Mouse (Mus musculus) embryonic stem cell, embryonic (primary cell): ENCODE results near the gene Rsl1d1.

Experiments
- CTCF ChIA-PET, 4 experiments: fragments of 300-600 bp in 2 of 4; fragments of 350-600 bp in 2 of 4; sonication (Branson Sonifier 250); formaldehyde crosslinking; loops; one replicate each; lab custom pipeline; 2022; ENCODE audit warnings: inconsistent platforms in 2 of 4; lab: Charles Lee
- POLR2A ChIA-PET, 4 experiments: fragments of 300-600 bp in 2 of 4; fragments of 350-600 bp in 2 of 4; sonication (Branson Sonifier 250); formaldehyde crosslinking; loops; one replicate each; lab custom pipeline; 2022; ENCODE audit warnings: antibody characterized with exemption in 4 of 4, inconsistent platforms in 1 of 4; lab: Charles Lee

Rsl1d1 gene

DNA sequence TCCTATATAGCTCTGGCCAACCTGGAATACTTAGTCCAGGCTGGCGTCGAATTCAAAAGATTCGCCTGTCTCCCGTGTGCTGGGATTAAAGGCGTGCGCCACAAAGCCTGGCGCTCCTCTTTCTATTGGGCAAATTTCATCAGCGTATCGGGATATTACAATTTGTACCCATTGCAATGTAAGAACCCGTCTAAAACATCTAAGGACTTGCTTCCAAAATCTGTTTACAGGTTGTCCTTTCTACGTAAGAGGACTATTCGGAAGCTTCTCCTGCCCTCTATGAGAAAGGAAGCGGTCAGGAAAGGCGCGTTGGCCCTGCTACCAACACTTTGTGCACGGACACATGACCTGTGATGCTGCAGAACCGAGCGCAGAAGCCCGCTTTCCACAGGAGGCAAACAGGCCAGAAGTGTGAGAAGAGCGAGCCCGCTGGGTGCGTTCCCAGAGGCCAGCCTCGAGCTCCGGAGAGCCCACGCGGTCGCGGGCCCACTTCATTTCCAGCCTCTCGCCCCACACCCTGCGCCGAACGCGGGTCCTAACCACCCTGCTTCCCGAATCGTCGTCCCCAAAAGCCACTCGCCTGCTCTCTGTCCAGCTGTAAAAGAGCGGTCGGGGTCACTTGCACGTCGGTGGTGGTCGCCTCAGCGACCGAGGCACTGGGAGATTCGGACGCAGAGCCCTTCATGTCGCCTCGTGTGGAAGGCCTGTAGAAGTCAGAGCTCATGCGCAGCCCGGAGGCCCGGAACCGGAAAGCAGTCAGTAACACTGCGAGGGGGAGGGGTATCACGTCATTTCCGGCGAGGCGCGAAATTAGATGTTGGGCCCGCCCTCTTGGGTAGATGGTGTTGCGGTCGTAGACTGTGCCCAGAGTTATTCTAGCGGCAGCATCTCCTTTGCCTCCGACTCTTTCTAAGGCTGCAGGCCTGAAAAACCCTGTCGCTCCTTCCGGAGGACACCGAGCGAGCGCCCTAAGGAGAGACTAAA is at the start of gene Rsl1d1:
Rsl1d1 (minus strand) TSS at position 761 of the 984 bp plus-strand sequence.
- POLR2A ChIA-PET: interaction anchor here (0.5 to 2.8 kb wide), 76 partner anchors 8 to 1988 kb away, joined by 3 to 31 read pairs (median 5); partner anchors contain the start of genes Gspt1 (in 3 of the 4), Zc3h7a (in 3 of the 4), Snx29 (in 1 of the 4) and Txndc11 (in 1 of the 4)
- CTCF ChIA-PET: interaction anchor here in 3 of 4 experiments (0.6 to 3.1 kb wide), 6 partner anchors 8 to 95 kb away, joined by 3 to 14 read pairs (median 4); partner anchors contain the start of gene Zc3h7a (in 3 of the 3)

DNA sequence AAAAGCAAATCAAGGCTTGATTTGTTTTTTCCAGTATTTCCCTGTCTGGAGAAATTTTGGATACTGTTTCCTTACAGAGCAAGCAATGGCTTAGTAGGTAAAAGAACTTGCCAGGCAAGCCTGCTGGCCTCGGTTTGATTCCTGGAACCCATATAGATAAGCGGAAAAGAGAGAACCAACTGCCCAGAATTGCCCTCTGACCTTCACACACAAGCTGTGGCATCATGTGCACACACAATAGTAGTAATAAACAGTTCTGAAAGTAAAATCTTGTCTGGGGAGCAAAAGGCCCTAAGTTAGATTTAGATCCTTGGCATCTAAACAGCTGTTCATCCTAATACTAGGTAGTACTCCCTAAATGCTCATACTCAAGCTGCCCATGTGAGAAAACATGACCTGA is 44.7 kb upstream of the Rsl1d1 start:
- POLR2A ChIA-PET: interaction anchor here in 1 of 4 experiments (0.7 to 1.0 kb wide), 2 partner anchors 16 to 28 kb away, joined by 3 to 4 read pairs; no protein-coding TSS in a partner anchor

GRCm38 (mm10) chr16:11245767-11246166 is 42.6 kb upstream of the Rsl1d1 start:
- CTCF ChIA-PET: interaction anchor here in 1 of 4 experiments (0.6 kb wide), 1 partner anchor 9 kb away, joined by 3 read pairs; the partner anchor contains the start of gene Gspt1
- POLR2A ChIA-PET: interaction anchor here in 3 of 4 experiments (0.6 to 6.0 kb wide), 11 partner anchors 8 to 114 kb away, joined by 3 to 41 read pairs (median 4); partner anchors contain the start of genes Gspt1 (in 2 of the 3), Rsl1d1 (in 1 of the 3), Snx29 (in 1 of the 3) and Txndc11 (in 1 of the 3)

More for the DNA sequence above, 44.7 kb upstream of the Rsl1d1 start:
- CTCF ChIA-PET: no interaction called here

DNA sequence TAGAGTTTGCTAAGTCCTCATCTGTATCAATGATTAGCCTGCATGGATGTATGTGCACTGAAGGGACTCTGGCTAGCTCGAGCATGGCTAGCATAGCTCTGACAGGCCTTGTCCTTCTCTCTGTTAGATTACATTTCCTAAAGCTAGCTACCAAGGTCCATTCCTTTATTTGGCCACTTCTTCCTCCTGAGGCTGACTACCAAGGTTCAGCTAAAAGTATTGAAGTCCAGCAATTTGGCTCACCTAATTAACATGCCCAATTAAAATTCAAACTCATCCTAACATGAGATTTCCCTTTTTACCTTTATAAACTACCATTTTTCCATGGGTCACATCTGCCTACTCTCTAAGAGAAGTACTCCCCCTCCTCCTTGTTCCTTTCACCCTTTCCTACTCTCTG is 39.3 kb upstream of the Rsl1d1 start:
- ChIA-PET CTCF (interaction anchor here in 1 of 4 experiments (1.1 kb wide), 1 partner anchor 9 kb away, joined by 4 read pairs; no protein-coding TSS in a partner anchor), POLR2A (interaction anchor here in 3 of 4 experiments (0.5 to 6.0 kb wide), 13 partner anchors 9 to 115 kb away, joined by 3 to 41 read pairs (median 4); partner anchors contain the start of genes Gspt1 (in 2 of the 3) and Rsl1d1 (in 2 of the 3))

GRCm38 (mm10) chr16:11217801-11218200 is 14.7 kb upstream of the Rsl1d1 start:
- ChIA-PET POLR2A (interaction anchor here in 1 of 4 experiments (1.2 to 5.6 kb wide), 3 partner anchors 12 to 15 kb away, joined by 3 to 26 read pairs (median 16); partner anchors contain the start of gene Rsl1d1), CTCF (no interaction called here)

DNA sequence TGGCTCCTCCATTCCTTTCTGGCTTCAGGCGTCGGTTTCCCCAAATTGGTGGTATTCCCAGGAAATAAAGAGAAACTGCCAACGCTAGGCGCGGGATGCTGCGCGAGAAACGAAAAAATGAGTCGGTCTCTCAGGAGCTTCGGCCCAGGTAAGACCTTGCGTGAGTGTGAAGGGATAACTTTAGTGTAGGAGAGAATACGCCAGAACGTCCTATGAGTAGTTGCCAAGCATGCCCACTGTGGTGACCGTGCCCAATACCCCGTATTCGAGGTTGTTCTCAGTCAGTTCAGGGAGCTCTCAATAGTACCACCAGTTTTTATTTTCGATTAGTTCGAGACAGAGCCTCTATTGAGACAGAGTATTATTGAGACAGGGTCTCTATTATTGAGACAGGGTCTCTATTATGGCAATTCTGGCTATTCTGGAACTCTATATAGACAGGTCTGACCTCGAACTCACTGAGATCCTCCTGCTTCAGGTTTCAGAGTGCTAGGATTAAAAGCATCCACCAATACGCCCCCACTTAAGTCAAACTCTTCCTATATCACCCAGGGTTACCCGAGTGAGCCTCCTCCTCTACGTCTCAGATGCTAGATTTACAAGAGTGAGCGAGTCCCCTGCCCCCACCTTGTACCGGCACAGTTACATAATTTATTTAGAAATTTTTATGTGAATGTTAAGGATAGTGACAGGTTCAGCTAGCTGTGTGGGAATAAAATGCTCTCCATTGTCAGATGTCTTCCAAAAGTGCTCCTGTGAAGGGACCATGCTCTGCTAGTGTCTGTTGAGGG is 664 bp upstream of the Rsl1d1 start:
- ChIA-PET CTCF (interaction anchor here in 3 of 4 experiments (0.8 to 3.1 kb wide), 6 partner anchors 28 to 94 kb away, joined by 3 to 14 read pairs (median 4); partner anchors contain the start of gene Zc3h7a (in 3 of the 3)), POLR2A (interaction anchor here (0.5 to 3.0 kb wide), 70 partner anchors 8 to 254 kb away, joined by 3 to 31 read pairs (median 5); partner anchors contain the start of genes Gspt1 (in 3 of the 4), Zc3h7a (in 3 of the 4), Snx29 (in 1 of the 4) and Txndc11 (in 1 of the 4))

DNA sequence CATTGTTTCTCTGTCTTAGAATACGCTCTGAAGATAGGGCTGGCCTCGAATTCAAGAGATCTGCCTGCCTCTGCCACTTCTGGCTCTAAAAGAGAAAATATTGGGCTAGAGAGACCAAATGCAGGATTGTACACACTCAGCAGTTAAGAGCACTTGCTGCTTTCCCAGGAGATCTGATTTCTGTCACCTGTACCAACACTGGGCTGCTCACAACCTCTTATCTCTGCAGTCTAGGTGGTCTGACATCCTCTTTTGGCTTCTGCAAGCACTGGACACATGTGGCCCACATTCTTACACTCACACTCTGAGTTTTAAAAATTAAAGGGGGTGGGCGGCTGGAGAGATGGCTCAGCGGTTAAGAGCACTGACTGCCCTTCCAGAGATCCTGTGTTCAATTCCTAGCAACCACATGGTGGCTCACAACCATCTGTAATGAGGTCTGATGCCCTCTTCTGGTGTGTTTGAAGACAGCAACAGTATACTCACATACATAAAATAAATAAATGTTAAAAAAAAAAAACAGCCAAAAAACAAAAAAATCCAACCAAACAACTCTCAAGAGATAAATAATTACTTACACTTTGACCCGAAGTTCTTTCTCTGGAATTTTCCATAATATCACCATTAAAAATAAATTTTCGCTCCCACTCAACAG is 1.3 kb downstream of the Rsl1d1 start:
- CTCF ChIA-PET: interaction anchor here in 2 of 4 experiments (0.7 to 3.1 kb wide), 3 partner anchors 26 kb away, joined by 3 to 14 read pairs (median 10); partner anchors contain the start of gene Zc3h7a (in 2 of the 2)
- POLR2A ChIA-PET: interaction anchor here (0.6 to 2.8 kb wide), 30 partner anchors 8 to 1987 kb away, joined by 3 to 31 read pairs (median 6); partner anchors contain the start of genes Gspt1 (in 2 of the 4), Zc3h7a (in 2 of the 4), Snx29 (in 1 of the 4) and Txndc11 (in 1 of the 4)

DNA sequence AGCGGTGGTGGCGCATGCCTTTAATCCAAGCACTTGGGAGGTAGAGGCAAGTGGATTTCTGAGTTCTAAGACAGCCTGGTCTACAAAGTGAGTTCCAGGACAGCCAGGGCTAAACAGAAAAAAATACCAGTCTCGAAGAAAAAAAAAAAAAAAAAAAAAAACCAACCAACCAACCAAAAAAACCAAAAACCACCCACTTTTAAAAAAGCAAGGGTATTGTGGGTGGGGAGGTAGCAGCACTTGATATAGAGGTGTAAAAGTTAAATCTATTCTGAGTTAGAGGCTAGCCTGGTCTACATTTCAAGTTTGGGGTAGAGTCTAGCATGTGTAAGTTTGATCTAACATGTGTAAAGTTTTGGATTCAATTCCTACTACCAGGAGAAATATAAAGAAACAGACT is 2.9 kb downstream of the Rsl1d1 start:
- ChIA-PET CTCF (interaction anchor here in 1 of 4 experiments (1.0 kb wide), 1 partner anchor 24 kb away, joined by 4 read pairs; the partner anchor contains the start of gene Zc3h7a), POLR2A (interaction anchor here in 2 of 4 experiments (0.7 to 2.9 kb wide), 7 partner anchors 9 to 67 kb away, joined by 3 to 18 read pairs (median 3); partner anchors contain the start of genes Txndc11 (in 1 of the 2) and Zc3h7a (in 1 of the 2))

DNA sequence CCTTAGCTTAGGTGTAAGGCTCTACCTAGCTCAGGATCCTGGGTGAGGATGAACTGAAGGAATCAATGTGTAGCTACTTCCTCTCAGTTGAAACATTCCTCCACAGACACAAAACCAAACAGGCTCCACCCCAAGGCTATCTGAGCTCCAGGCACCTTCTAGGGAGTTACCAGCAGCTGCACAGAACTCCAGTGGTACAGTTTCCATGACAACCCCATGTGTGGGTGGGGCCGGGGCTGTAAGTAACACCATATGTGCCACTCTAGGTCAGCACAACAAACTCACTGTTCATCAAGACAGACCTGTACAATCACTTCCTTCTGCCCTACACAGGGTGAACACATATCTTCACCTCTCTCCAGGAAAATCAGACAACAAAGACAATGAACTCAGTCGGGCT is 4.7 kb downstream of the Rsl1d1 start:
- ChIA-PET POLR2A (interaction anchor here in 3 of 4 experiments (0.6 to 2.9 kb wide), 20 partner anchors 8 to 260 kb away, joined by 3 to 18 read pairs (median 4); partner anchors contain the start of genes Zc3h7a (in 3 of the 3), Gspt1 (in 2 of the 3) and Txndc11 (in 1 of the 3)), CTCF (interaction anchor here in 1 of 4 experiments (0.6 to 1.2 kb wide), 4 partner anchors 20 to 416 kb away, joined by 3 to 8 read pairs (median 6); partner anchors contain the start of gene Zc3h7a)

DNA sequence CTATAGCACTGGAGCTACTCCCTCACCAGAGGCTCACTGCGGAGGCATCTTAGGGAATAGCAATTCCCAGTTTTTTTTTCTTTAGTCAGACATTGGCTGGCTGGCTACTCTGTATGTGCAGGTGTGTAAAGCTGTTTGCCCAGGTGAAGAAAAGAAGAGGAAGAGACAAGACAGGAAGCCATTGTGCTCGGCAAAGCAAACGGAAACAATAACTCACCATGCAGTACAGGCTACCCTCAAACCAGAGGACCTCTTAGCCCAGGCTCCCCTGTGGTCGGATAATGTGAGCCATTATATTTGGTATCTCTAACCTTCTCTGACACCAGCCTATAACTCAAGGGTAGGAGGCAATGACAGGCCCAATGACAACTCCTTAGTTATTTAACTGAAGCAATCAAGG is 6.1 kb downstream of the Rsl1d1 start:
- CTCF ChIA-PET: no interaction called here

DNA sequence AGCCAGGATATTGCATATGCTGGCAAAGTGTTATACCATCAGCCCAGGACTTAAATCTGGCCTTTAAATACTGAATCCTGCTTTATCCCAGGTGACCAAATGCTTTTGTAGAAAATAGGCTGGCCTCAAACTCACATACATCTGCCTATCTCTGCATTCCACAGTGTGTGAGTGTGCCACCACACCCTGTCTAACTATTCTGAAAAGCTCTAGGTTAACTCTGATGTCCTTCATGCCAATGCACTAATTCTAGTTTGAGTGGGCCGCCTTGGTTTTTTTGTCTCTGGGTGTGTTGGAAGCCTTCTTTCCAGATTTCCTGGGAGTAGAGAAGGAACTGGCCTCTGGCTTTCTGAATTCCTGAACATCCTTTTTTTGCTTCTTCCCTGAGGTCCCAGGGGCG is 9.9 kb downstream of the Rsl1d1 start:
- CTCF ChIA-PET: interaction anchor here in 1 of 4 experiments (1.1 kb wide), 1 partner anchor 17 kb away, joined by 4 read pairs; the partner anchor contains the start of gene Zc3h7a
- POLR2A ChIA-PET: interaction anchor here in 2 of 4 experiments (0.5 to 2.5 kb wide), 6 partner anchors 10 to 402 kb away, joined by 3 to 8 read pairs (median 4); partner anchors contain the start of genes Rsl1d1 (in 1 of the 2), Snx29 (in 1 of the 2), Txndc11 (in 1 of the 2) and Zc3h7a (in 1 of the 2)

More for the DNA sequence above, 6.1 kb downstream of the Rsl1d1 start:
- POLR2A ChIA-PET: interaction anchor here in 3 of 4 experiments (0.6 to 3.3 kb wide), 8 partner anchors 8 to 99 kb away, joined by 3 to 26 read pairs (median 6); partner anchors contain the start of genes Zc3h7a (in 2 of the 3) and Gspt1 (in 1 of the 3)

DNA sequence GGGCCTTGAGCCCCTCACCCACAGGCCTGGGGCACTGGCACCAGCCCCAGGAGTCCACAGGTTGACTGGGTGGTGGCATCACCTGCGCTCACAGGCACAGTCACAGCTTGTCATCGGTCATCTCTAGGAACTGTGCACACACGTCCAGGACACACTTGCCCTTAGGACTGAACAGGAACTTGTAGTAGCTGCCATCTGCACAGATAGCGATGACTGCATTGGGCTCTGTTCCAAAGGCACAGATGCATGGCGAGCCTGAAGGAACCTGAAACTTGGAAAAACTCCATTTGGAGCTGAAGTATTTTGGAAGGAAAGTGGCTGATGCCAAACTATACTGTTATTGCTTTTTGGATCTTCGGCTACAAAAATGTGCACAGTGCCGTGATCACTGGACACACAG is 13.0 kb downstream of the Rsl1d1 start:
- CTCF ChIA-PET: interaction anchor here in 1 of 4 experiments (1.1 kb wide), 1 partner anchor 15 kb away, joined by 3 read pairs; no protein-coding TSS in a partner anchor
- POLR2A ChIA-PET: interaction anchor here in 2 of 4 experiments (1.2 to 3.1 kb wide), 5 partner anchors 8 to 27 kb away, joined by 3 to 13 read pairs (median 3); partner anchors contain the start of genes Rsl1d1 (in 2 of the 2) and Zc3h7a (in 1 of the 2)

- POLR2A ChIA-PET: interaction anchor here in 3 of 4 experiments (0.5 to 5.3 kb wide), 17 partner anchors 9 to 329 kb away, joined by 3 to 31 read pairs (median 4); partner anchors contain the start of genes Rsl1d1 (in 2 of the 3) and Gspt1 (in 1 of the 3)
- CTCF ChIA-PET: interaction anchor here in 1 of 4 experiments (0.5 to 3.0 kb wide), 4 partner anchors 26 to 303 kb away, joined by 3 to 14 read pairs (median 3); partner anchors contain the start of gene Rsl1d1
Measured at GRCm38 (mm10) chr16:11177404-11177803, 25.7 kb downstream of the Rsl1d1 start.

- ChIA-PET CTCF (interaction anchor here (0.6 to 3.0 kb wide), 18 partner anchors 11 to 155 kb away, joined by 3 to 14 read pairs (median 6); partner anchors contain the start of genes Rsl1d1 (in 2 of the 4) and Litaf (in 1 of the 4)), POLR2A (interaction anchor here (0.6 to 5.3 kb wide), 35 partner anchors 8 to 362 kb away, joined by 3 to 31 read pairs (median 5); partner anchors contain the start of genes Rsl1d1 (in 3 of the 4), Gspt1 (in 2 of the 4), Txndc11 (in 2 of the 4) and Snx29 (in 1 of the 4))
Measured at GRCm38 (mm10) chr16:11176884-11177244, 26.3 kb downstream of the Rsl1d1 start.
